Mouse (Mus musculus) T-cell, adult 2 months (primary cell): ENCODE measurements at regions not wholly inside any gene's neighbourhood (a gene's known extent, or its start where the extent isn't known, plus 50 kb on each side); places are given as distances from the start of the nearest gene placed in this dataset.

Experiments used
- DNase-seq: peaks from one replicate; pipeline ENCODE4 v3.0.0; 2022; ENCODE audit warnings: low spot score

- DNase-seq: no peak
Measured at GRCm38 (mm10) chr10:67819534-67819933, 92.9 kb downstream of the Zfp365 start.

DNA sequence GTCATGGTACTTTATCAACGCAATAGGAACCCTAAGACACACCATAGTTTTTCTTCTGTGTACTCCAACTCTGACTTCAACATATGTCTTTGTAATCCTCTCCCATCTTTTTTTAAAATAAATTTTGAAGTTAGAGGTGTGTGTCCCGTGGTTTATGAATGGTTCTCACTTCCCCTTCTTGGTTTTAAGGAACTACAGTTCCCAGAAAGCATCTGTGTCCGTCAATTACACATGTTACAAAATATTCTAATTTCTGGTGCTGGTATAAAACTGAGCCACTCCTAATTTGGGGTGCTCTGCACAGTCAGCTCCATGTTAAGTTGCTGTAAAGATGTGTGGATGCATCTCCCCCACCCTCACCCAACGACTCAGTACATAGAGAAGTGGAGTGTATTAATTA is 98.6 kb downstream of the Zfp365 start:
- DNase-seq: no peak

DNA sequence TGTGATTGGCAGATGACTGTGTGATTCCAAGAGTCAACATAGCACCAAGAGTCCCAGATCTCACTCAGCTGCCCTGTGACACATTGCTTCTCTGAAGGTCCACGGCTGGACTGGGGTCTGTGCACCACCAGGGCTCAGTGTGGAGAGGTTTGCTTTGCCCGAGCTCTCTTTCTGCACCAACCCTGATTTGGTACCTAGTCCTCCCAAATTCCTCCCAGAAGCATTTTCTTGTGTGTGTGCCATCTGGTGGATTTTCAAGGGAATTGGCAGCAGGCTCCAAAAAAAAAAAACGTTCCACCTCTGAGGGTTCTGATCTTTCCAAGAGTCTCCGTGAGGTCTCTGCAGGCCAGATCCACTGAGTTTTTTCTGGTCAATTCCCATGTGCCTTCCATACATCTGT is 107.3 kb downstream of the Zfp365 start:
- DNase-seq: no peak

- no peak for DNase-seq
Measured at GRCm38 (mm10) chr10:67804637-67805036, 107.8 kb downstream of the Zfp365 start.

DNA sequence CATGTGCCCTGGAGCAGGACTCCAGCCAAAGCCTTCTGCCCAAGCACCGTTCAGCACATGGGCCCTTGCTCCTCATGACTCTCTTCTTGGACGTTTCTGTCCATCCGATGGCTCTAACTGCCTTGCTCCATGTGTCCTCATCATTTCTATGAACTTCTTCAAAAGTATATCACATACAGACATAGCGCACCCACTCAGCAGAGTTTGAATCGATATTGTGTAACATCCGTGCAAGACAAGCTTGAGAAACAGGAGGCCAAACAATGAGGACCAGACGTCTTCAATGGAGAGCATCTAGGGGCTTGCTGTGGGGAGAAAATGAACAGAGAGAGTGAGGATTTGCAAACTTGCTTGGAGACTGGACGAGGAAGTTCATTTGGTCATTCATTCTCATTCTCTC is 110.3 kb downstream of the Zfp365 start:
- DNase-seq: no peak

- no peak for DNase-seq
Measured at GRCm38 (mm10) chr10:67801619-67802018, 110.8 kb downstream of the Zfp365 start.

DNA sequence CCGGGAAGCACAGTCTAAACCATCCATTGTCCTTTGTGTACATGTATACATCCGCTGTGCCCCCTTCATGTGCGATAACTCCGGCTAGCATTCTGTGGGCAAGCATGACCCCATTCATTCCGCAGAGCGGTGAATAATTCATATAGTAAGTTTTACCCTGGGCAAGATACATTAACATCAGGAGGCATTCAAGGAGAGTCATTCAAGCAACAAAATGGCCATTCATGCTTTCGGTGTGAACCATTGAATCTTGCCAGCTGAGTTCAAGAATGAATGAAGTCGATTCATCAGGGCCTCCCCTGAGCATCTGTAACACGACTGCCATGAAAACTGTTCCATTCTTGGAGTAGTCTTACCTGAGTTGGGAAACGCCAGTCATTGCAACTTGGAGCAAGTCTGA is 113.5 kb downstream of the Zfp365 start:
- DNase-seq: no peak

- no peak for DNase-seq
Measured at GRCm38 (mm10) chr10:67793206-67793605, 119.3 kb downstream of the Zfp365 start.

DNA sequence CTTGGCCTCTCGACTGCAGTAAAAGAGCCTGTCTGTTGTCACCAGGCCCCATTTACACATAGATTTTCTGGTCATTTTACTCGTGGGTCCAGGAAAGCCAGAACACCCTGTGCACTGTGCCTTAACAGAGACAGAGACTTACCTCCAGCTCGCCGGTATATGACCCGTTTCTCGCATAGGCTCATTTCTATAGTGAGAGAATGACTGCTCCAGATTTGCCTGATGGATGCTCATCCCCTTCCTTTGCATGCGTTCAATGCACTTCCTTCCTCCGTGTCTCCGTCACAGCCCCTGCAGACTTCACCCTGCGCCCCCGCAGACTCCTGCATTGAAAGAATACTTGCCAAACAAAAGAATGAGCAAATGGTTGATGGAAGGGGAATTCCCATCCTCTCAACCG is 122.8 kb downstream of the Zfp365 start:
- no peak for DNase-seq

GRCm38 (mm10) chr10:67788116-67788515 is 124.3 kb downstream of the Zfp365 start:
- no peak for DNase-seq

DNA sequence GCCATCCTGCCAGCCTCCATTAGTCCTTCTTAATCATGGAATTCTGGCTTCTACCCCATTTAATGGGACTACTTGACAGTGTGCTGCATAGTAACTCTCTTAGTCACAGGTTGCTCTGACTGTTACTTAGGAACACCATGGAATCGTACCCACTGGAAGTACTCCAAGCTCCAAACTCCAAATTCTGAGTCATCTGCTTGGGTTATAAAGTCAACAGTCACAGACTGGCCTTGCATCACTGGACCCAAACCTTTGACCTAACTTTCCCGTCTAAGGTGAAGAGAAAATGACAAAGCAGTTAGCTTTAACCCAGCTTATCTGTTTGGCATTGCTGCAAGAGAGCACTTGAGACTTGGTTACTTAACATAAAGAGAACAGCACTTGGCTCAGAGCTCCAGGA is 126.9 kb downstream of the Zfp365 start:
- no peak for DNase-seq

DNA sequence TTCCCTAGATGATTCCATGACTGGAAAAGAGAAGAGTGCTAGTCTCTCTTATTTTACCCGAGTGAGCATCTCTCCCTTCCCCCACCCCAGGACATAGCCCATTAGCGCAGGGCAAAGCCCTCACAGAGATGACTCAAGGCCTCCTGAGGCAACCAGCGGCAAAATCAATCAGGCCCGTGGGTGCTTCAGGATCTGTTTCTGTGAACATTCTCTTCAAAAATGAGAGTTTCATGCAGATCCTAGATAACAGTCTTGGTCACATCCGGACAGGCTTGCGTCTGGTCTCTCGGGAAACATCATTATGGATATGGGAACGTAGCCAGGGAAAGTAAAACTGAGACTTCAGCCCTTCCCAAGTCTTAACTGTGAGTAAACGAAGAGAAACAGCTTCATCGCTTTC is 134.1 kb downstream of the Zfp365 start:
- no peak for DNase-seq

GRCm38 (mm10) chr10:67777721-67778120 is 134.7 kb downstream of the Zfp365 start:
- no peak for DNase-seq

DNA sequence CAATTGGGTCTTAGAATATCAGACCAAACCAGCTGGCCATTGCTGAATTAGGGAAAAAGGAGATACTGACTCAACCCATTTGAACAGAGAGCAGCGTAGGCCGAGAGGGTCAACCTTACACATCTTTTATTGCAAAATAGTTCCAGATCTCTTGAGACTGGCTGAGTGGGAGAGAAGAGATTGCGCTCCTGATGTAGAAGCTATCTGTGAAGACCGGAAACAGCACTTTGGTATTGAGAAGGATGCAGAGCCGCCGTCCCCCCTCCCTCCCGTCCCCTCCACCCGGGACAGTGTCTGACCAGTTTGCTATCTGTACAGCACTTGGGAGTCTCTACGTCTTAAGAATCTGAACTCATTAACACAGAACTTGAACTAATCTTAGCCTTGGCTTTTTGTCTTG is 135.6 kb downstream of the Zfp365 start:
- no peak for DNase-seq

DNA sequence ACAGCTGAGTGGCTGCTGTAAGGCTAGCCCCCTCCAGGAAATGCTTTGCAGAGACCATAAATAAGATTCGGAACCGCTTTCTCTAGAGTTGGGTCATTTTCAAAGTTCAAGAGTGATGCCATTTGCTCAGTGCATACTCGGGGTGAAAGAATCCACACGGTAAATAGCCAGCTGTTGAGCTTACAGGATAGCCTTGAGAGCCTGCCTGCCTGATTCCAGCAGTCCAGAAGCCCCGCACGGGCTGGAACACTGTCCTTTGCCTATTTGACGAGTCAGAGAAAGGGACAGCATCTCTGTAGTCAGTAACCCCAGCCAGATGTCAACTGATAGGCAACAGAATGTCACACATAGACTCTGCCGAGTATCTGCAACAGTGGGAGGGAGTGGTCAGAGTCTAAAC is 140.7 kb downstream of the Zfp365 start:
- DNase-seq: no peak

DNA sequence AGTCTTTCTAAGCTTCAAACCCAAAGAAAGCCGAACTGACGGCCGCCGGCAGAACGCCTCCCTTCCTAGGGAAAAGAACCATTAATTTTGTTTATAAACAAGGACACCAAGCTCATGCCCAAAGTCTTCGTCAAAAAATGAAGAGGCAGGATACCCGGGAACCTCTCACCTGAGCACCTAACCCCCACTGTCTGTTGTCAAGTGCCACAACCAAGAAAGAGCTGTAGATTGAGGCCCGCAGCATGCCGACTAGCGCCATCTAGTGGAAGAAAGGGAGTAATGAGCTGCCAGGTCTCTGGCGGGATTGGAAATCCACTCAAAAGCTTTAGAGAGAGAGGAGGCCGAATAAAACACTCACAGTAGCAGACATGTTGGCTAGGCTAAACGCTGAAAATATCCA is 146.4 kb downstream of the Zfp365 start:
- DNase-seq: peak; percentile 60

DNA sequence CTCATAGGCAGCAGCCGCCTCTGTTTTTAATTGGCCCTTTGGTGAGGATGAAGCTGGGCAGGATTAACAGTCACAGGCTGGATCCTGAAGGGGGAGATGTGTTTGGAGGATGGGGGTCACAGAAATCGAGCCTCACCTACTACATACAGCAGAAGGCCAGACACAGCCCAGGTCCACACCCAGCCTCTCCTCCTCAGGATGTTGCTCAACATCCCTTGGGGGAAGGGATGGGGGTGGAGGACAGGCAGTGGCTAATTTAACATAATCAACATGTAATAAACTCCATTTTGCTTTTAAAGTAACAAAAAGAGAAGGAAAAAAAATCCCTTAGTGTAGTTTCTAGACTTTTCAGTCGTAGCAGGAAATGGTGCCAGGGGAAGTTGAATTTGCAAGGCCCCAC is 152.0 kb downstream of the Zfp365 start:
- DNase-seq: no peak

GRCm38 (mm10) chr10:67748121-67748520 is 164.3 kb downstream of the Zfp365 start:
- DNase-seq: no peak

DNA sequence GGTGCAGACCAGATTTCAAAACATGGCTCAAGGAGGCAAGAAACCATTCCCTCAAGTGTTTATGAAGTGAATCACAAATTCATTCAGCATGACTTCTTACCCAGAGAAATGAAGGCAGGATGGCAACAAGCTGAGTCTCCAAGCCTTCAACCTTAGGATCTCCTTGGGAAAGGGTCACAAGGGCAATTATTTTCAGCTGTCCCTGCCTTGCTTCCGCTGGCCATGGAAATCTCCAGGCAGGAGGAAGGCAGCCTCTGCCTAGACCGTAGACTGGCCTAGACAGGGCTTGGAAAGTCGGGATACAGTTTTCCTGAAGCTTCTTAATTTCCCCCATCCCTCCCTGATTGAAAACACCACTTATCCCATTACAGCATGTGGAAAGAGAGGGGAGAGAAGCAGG is 165.0 kb downstream of the Zfp365 start:
- DNase-seq: no peak

GRCm38 (mm10) chr10:67746140-67746539 is 166.3 kb downstream of the Zfp365 start:
- no peak for DNase-seq

DNA sequence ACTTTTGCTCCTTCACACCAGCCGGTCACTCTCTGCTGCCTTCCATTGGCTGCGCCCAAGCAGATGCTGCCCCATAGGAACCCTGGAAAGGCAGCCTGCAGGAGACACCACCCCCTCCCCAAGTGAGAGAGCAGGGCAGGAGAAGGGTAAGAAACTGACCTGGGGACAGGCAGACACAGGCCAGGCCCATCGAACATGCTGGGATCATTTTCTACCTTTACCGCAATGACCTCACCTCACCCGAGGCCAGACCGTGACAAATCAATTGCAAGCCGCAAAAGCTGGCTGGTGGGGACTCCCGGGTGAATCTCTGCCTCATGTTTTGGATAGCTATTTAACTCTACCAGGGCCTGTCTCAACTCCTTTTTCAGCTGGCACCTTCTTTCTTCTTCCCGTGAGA is 168.9 kb downstream of the Zfp365 start:
- DNase-seq: no peak

DNA sequence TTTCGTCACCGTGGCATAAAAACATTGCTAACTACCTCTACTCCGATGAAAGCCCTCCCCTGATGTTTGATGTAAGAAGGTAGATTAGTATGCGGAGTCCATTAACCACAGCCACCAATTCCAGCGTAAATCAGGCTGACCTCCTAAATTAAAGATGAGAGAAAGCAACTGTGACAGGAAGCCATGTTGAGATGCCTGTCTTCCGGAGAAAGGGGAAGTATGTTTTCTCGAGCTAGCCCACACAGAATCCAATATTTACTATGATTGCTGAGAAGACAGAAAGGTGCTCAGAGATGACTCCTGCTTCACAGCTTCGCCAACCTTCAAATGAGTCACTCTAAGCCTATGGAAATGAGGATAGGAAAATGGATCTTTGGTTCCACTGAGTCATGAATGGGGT is 169.6 kb downstream of the Zfp365 start:
- DNase-seq: no peak

- no peak for DNase-seq
Measured at GRCm38 (mm10) chr10:67742305-67742704, 170.2 kb downstream of the Zfp365 start.

GRCm38 (mm10) chr10:67739199-67739598 is 173.3 kb downstream of the Zfp365 start:
- DNase-seq: no peak

- DNase-seq: peak; percentile 5
Measured at GRCm38 (mm10) chr10:67736636-67737035, 175.8 kb downstream of the Zfp365 start.
